ENCODE assay signal across 8 mouse cellular contexts in the genomic region with DNA sequence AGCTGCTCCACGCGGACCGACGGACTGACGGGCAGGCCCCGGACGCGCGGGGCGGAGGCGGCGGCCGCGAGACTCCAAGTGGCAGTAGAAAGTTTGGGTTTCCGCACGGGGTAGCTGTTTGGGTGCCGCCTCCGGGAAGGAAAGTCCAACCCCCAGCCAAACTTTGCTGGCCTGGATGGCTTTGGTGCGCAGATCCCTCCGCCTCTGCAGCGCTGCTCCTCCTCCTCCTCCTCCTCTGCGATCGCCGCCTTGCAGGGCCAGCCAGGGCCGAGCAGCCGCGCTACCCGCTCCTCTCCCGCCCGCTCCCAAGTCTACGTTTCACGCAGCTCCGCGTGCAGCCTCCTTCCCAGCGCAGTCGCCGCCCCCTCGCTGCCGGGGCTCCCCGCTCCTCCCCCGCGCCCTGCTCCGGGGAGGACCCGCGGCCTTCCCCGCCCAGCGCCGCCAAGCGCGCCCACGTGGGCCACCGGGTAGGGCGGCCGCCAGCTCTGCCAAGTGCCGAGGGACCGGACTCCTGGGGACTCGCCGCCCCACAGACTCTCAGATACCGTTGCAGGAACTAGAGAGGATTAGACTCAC. TPM values are rescaled to one million over a fixed set of nuclear protein-coding genes. Genes with fewer than 3 reads are reported as not detected.
DNase-seq lines count a peak whose midpoint lies in the region; ATAC-seq lines count a peak whose summit lies in the region.

A gene (minus strand): TSS at position 130 of the 576 bp plus-strand sequence.

- WGBS in intestine, embryonic 16.5 days = under 1% methylated on average over 59 of the region's 59 CpGs
- under 1% methylated on average over 55 of the region's 59 CpGs for WGBS in midbrain, embryonic 11.5 days

- H3K27ac ChIP-seq in intestine, embryonic 16.5 days (ENCODE audit: low read length) = peak within 1 kb of the TSS; percentile 96
- peak within 1 kb of the TSS; percentile 96 for H3K27ac ChIP-seq in midbrain, embryonic 11.5 days (ENCODE audit: low read depth, low read length)

- peak within 1 kb of the TSS; percentile 95 for H3K4me3 ChIP-seq in intestine, embryonic 16.5 days (ENCODE audit: low read length)
- H3K4me3 ChIP-seq in midbrain, embryonic 11.5 days (ENCODE audit: low read depth, low read length) = peak within 1 kb of the TSS; percentile 83

- intact Hi-C loops in left cerebral cortex, postnatal 4 days (cut with DNase I) = loop anchor here (10.0 kb wide), 1 partner anchor 77 kb away; no protein-coding TSS in a partner anchor

- ATAC-seq in intestine, embryonic 16.5 days = peak; percentile 91
- peak; percentile 82 for ATAC-seq in midbrain, embryonic 11.5 days (ENCODE audit: low FRiP score)

- peaks cover 3% of the 10 kb centered on the region for H3K9me3 ChIP-seq in intestine, embryonic 16.5 days (ENCODE audit: control insufficient read depth, low read length)
- peaks cover 3% of the 10 kb centered on the region; the same call in 1 of the 2 replicates for H3K9me3 ChIP-seq in midbrain, embryonic 11.5 days (ENCODE audit: control insufficient read depth, low read length)

- peak within 1 kb of the TSS; percentile 96 for H3K9ac ChIP-seq in intestine, embryonic 16.5 days (ENCODE audit: low read depth, low read length)
- peak within 1 kb of the TSS; percentile 95 for H3K9ac ChIP-seq in midbrain, embryonic 11.5 days (ENCODE audit: low read length)

- DNase-seq in adrenal gland, postnatal 14 days = peak; percentile 97
- peak; percentile 93 for DNase-seq in embryo, embryonic 9.5 days (ENCODE audit: extremely low spot score)
- peak; percentile 91 to 92 for DNase-seq in gastrocnemius, postnatal 4 days (ENCODE audit: low spot score in 2 of 2)
- DNase-seq in left cerebral cortex, postnatal 4 days = peak; percentile 83
- peak; percentile 98 for DNase-seq in midbrain, embryonic 11.5 days (ENCODE audit: low spot score, missing footprints)
- DNase-seq in right cerebral cortex, postnatal 4 days = peak; percentile 74
- peak; percentile 95 for DNase-seq in yolk sac, embryonic 10.5 days (ENCODE audit: low spot score)

- peaks cover 52% of the 10 kb centered on the region for H3K4me1 ChIP-seq in intestine, embryonic 16.5 days (ENCODE audit: control insufficient read depth, insufficient read depth, low read length)
- peaks cover 49% of the 10 kb centered on the region for H3K4me1 ChIP-seq in midbrain, embryonic 11.5 days (ENCODE audit: control insufficient read depth, insufficient read depth, low read length)

- H3K36me3 ChIP-seq in intestine, embryonic 16.5 days (ENCODE audit: control insufficient read depth, insufficient read depth, low read length) = no peaks in the 10 kb centered on the region
- H3K36me3 ChIP-seq in midbrain, embryonic 11.5 days (ENCODE audit: control insufficient read depth, insufficient read depth, low read length) = no peaks in the 10 kb centered on the region

- peak within 1 kb of the TSS; percentile 85 for H3K4me2 ChIP-seq in intestine, embryonic 16.5 days (ENCODE audit: low read depth, low read length)
- peak within 1 kb of the TSS; percentile 88 for H3K4me2 ChIP-seq in midbrain, embryonic 11.5 days

- H3K27me3 ChIP-seq in intestine, embryonic 16.5 days (replicated peaks; ENCODE audit: control insufficient read depth, insufficient read depth, low read length) = no peaks in the 10 kb centered on the region
- H3K27me3 ChIP-seq in midbrain, embryonic 11.5 days (ENCODE audit: control insufficient read depth, insufficient read depth, low read length) = no peaks in the 10 kb centered on the region; the same call in 1 of the 2 replicates

RNA-seq across cellular contexts. Expression of the gene that starts here (rescaled TPM):
- 26.5 and 32.9 TPM in 2 replicates for total RNA-seq in adrenal gland, postnatal 14 days (2021)
- 10 to 100 TPM; 42.9 to 44.6 TPM for total RNA-seq in gastrocnemius, postnatal 4 days (2021)
- polyA plus RNA-seq in intestine, embryonic 16.5 days (2015; fragmentation: Nextera tagmentation; extraction: Ambion mirVana) = 10.9 and 11.8 TPM in 2 replicates
- 10 to 100 TPM; 16.0 to 20.4 TPM for total RNA-seq in left cerebral cortex, postnatal 4 days (2021)
- 16.5 and 16.8 TPM in 2 replicates for polyA plus RNA-seq in midbrain, embryonic 11.5 days (2014; fragmentation: Nextera tagmentation; extraction: Ambion mirVana)

Comparison
In these comparisons a context has a peak if more than half of its experiments do, and no peak if none do; other contexts are left out.
1. Peak in every context shown above with its lines: DNase-seq, ATAC-seq, H3K4me3 ChIP-seq and H3K27ac ChIP-seq.